Mouse (Mus musculus): ENCODE results near the gene Ifi35. TPM values are rescaled to one million over a fixed set of nuclear protein-coding genes. Genes with fewer than 3 reads are reported as not detected.
"Not testable (repeated sequence)": the region's sequence is repeated elsewhere in the genome, so short reads cannot be mapped to it uniquely, and the experiment has no call there.

Gene Ifi35
- polyA plus RNA-seq, 1 experiment from 2014 or later: 39.5 TPM

DNA sequence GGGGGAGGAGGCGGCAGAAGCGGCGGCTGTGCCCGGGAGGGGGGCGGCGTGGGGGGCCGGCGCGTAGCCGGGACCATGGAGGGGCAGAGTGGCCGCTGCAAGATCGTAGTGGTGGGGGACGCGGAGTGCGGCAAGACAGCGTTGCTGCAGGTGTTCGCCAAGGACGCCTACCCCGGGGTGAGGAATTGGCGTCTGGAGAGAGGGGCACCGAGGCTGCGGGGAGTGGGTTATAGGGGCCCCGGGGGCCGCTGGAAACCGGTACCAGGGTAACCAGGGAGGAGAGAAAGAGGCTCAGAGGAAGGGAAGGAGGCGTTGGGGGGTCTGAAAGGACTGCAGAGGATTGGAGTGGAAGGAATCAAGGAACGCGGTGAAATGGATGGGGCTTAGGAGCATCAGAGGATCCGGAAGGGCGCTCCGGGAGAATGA, 20.1 kb downstream of the Ifi35 start:
- no peak for DNase-seq (ENCODE audit: low read depth, low spot score)
- no peaks in the 10 kb centered on the region for H3K27me3 ChIP-seq

GRCm38 (mm10) chr11:101468731-101469130, 20.5 kb downstream of the Ifi35 start:
- in situ Hi-C loops (cut with MboI; ENCODE audit: low pct_unique_long_range_greater_than_20kb): loop anchor here (5.0 kb wide), 1 partner anchor 94 kb away; no protein-coding TSS in a partner anchor
- DNase-seq (ENCODE audit: low read depth, low spot score) (no peak), ATAC-seq (no peak)
- no peaks in the 10 kb centered on the region for H3K27me3 ChIP-seq
- TF ChIP-seq CTCF (IDR thresholded peaks at IDR 0.05): no peak
- CTCF ChIA-PET: interaction anchor here (1.3 kb wide), 1 partner anchor 47 kb away, joined by 3 read pairs; no protein-coding TSS in a partner anchor
- POLR2A ChIA-PET: interaction anchor here (0.6 to 0.9 kb wide), 3 partner anchors 9 to 125 kb away, joined by 3 to 4 read pairs (median 3); no protein-coding TSS in a partner anchor

More for the DNA sequence above, 20.1 kb downstream of the Ifi35 start:
- no peak for ATAC-seq
- in situ Hi-C loops (cut with MboI; ENCODE audit: low pct_unique_long_range_greater_than_20kb): loop anchor here (5.0 kb wide), 1 partner anchor 94 kb away; no protein-coding TSS in a partner anchor
- TF ChIP-seq CTCF (IDR thresholded peaks at IDR 0.05): no peak
- CTCF ChIA-PET: interaction anchor here (1.3 to 1.8 kb wide), 2 partner anchors 48 to 94 kb away, joined by 3 to 10 read pairs; no protein-coding TSS in a partner anchor
- POLR2A ChIA-PET: interaction anchor here (0.6 to 1.6 kb wide), 5 partner anchors 10 to 134 kb away, joined by 3 to 5 read pairs (median 4); no protein-coding TSS in a partner anchor

DNA sequence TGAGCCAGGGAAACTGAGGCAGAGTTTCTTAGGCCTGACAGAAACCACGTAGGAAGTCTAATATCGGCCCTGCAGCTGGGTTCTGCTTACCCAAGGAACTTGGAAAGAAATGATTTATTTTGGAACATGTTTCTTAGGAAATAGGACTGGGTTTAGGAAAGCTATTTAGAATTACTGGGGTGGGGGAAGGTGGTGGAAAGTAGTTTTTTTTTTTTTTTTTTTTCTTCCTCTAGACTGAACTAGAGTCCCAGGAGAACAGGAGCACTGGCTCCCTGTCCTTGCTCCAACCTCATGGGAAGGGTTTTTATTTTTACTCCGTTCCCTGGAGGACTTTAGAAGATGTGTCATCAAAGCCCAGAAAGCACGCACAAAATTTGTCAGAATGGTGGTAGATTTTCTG, 20.9 kb downstream of the Ifi35 start:
- ATAC-seq: no peak
- POLR2A ChIA-PET: interaction anchor here (0.6 to 0.9 kb wide), 3 partner anchors 9 to 124 kb away, joined by 3 to 4 read pairs (median 3); no protein-coding TSS in a partner anchor
- no peak for DNase-seq (ENCODE audit: low read depth, low spot score)
- in situ Hi-C loops (cut with MboI; ENCODE audit: low pct_unique_long_range_greater_than_20kb): loop anchor here (5.0 kb wide), 1 partner anchor 93 kb away; no protein-coding TSS in a partner anchor
- CTCF ChIA-PET: interaction anchor here (1.3 kb wide), 1 partner anchor 47 kb away, joined by 3 read pairs; no protein-coding TSS in a partner anchor
- no peak for TF ChIP-seq CTCF (IDR thresholded peaks at IDR 0.05)
- H3K27me3 ChIP-seq: no peaks in the 10 kb centered on the region

DNA sequence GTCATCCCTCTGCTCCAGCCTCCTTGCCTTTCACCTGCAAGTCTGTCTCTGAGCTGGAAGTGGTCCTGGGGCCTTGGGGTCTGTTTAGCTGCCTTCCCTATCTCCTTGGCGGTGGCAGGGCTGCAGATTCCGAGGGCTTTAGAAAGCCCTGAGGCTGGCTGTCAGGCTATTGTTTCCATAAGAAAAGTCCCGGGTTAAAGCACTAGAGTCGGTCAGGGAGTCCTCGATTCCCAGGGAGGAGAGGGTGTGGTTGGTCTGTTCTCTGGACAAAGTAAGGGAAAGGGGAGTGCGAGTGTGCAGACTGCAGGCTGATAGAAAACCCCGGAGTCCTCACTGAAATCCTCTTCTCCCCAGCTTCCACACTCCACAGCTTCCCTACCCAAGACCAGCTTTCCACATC, 22.0 kb downstream of the Ifi35 start:
- ChIA-PET POLR2A (interaction anchor here (0.8 kb wide), 1 partner anchor 14 kb away, joined by 3 read pairs; no protein-coding TSS in a partner anchor), CTCF (no interaction called here)
- in situ Hi-C loops (cut with MboI; ENCODE audit: low pct_unique_long_range_greater_than_20kb): no loop called here
- TF ChIP-seq CTCF (IDR thresholded peaks at IDR 0.05): no peak
- H3K27me3 ChIP-seq: no peaks in the 10 kb centered on the region
- no peak for ATAC-seq
- DNase-seq (ENCODE audit: low read depth, low spot score): no peak

- in situ Hi-C loops (cut with MboI; ENCODE audit: low pct_unique_long_range_greater_than_20kb): no loop called here
- no peak for ATAC-seq
- POLR2A ChIA-PET: interaction anchor here (0.6 kb wide), 1 partner anchor 81 kb away, joined by 3 read pairs; no protein-coding TSS in a partner anchor
- no peak for TF ChIP-seq CTCF (IDR thresholded peaks at IDR 0.05)
- no peaks in the 10 kb centered on the region for H3K27me3 ChIP-seq
- CTCF ChIA-PET: no interaction called here
- DNase-seq (ENCODE audit: low read depth, low spot score): no peak
Measured at GRCm38 (mm10) chr11:101471926-101472325, 23.7 kb downstream of the Ifi35 start.

DNA sequence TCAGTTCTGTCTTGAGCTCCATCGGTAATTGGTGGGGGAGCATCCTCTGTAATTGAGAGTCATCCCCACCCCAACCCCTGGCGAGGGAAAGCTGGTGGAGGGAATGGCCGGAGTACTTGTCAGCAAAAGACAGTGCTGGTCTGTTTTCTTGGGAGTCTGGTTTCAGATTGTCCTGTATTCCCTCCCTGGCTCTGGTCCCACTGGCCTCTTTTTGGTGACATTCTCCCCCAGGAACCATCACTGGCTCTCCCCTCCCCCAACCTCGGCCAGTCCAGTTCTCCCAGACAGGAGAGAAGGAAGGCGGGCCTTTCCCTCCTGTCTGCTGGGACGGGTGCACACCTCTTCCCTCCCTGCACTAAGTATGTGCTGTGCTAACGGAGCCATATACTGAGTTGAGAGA, 24.1 kb downstream of the Ifi35 start:
- in situ Hi-C loops (cut with MboI; ENCODE audit: low pct_unique_long_range_greater_than_20kb): no loop called here
- DNase-seq (ENCODE audit: low read depth, low spot score) (no peak), ATAC-seq (no peak)
- no peak for TF ChIP-seq CTCF (IDR thresholded peaks at IDR 0.05)
- H3K27me3 ChIP-seq: no peaks in the 10 kb centered on the region
- ChIA-PET CTCF (no interaction called here), POLR2A (interaction anchor here (0.6 kb wide), 1 partner anchor 82 kb away, joined by 3 read pairs; no protein-coding TSS in a partner anchor)

GRCm38 (mm10) chr11:101473686-101474085, 25.5 kb downstream of the Ifi35 start:
- ATAC-seq; in situ Hi-C loops (cut with MboI; ENCODE audit: low pct_unique_long_range_greater_than_20kb); DNase-seq (ENCODE audit: low read depth, low spot score); CTCF ChIA-PET; H3K27me3 ChIP-seq: not testable (repeated sequence)
- POLR2A ChIA-PET: interaction anchor here (0.7 kb wide), 1 partner anchor 43 kb away, joined by 3 read pairs; no protein-coding TSS in a partner anchor

GRCm38 (mm10) chr11:101474298-101474697, 26.1 kb downstream of the Ifi35 start:
- CTCF ChIA-PET: no interaction called here
- no peaks in the 10 kb centered on the region for H3K27me3 ChIP-seq
- POLR2A ChIA-PET: no interaction called here
- TF ChIP-seq CTCF (IDR thresholded peaks at IDR 0.05): no peak
- DNase-seq (ENCODE audit: low read depth, low spot score) (no peak), ATAC-seq (no peak)
- in situ Hi-C loops (cut with MboI; ENCODE audit: low pct_unique_long_range_greater_than_20kb): no loop called here

- in situ Hi-C loops (cut with MboI; ENCODE audit: low pct_unique_long_range_greater_than_20kb); ATAC-seq; H3K27me3 ChIP-seq; CTCF ChIA-PET; DNase-seq (ENCODE audit: low read depth, low spot score); POLR2A ChIA-PET: not testable (repeated sequence)
Measured at GRCm38 (mm10) chr11:101476361-101476760, 28.2 kb downstream of the Ifi35 start.

- H3K27me3 ChIP-seq: no peaks in the 10 kb centered on the region
- ChIA-PET CTCF (no interaction called here), POLR2A (interaction anchor here (1.4 kb wide), 1 partner anchor 8 kb away, joined by 4 read pairs; no protein-coding TSS in a partner anchor)
- TF ChIP-seq CTCF (IDR thresholded peaks at IDR 0.05): no peak
- DNase-seq (ENCODE audit: low read depth, low spot score) (no peak), ATAC-seq (no peak)
- in situ Hi-C loops (cut with MboI; ENCODE audit: low pct_unique_long_range_greater_than_20kb): no loop called here
Measured at GRCm38 (mm10) chr11:101477194-101477551, 29.0 kb downstream of the Ifi35 start.

DNA sequence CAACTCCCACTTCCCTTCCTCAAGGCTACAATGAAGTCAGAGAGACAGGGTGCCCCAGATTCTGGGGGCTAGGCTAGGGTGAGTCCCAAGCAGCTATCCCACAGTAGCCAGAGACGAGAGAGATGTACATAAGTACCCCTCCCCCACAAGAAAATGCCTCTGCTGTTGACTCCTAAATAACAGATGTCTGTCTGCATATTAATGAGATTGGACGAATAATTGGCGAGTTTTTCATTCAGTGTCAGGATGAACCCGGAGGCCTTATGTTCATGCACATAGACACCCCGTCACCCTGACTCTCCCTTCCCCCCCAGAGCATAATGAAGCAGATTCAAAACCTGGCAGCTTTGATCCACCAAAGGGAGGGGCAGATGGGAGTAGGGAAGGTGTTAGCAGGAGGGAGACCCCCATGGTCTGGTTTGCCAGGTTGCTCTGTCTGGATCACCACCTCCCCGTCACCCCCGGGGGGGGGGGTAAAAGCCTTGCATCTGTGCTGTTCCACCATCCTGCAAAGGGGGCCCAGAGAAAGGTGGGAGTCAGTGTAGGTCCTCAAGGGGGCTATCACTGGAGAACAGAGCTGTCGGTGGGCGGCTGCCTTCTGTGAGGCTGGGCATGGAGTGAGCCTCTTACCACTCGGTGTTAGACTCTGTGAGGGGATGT, 29.5 kb downstream of the Ifi35 start:
- no peak for TF ChIP-seq CTCF (IDR thresholded peaks at IDR 0.05)
- ChIA-PET CTCF (no interaction called here), POLR2A (interaction anchor here (1.4 kb wide), 1 partner anchor 9 kb away, joined by 4 read pairs; no protein-coding TSS in a partner anchor)
- in situ Hi-C loops (cut with MboI; ENCODE audit: low pct_unique_long_range_greater_than_20kb): no loop called here
- no peaks in the 10 kb centered on the region for H3K27me3 ChIP-seq
- no peak for ATAC-seq
- DNase-seq (ENCODE audit: low read depth, low spot score): no peak

Data from Patski (cell line).